Mouse (Mus musculus): ENCODE data around the gene Eqtn.

Gene Eqtn

GRCm38 (mm10) chr4:94928743-94929142, at the start of gene Eqtn:
Gene Eqtn, minus strand, starts transcription at chr4:94928843.
- no peak for DNase-seq (ENCODE audit: low spot score in 2 of 2)

- no peak for DNase-seq (ENCODE audit: low spot score in 2 of 2)
Measured at GRCm38 (mm10) chr4:94973321-94973720, 44.7 kb upstream of the Eqtn start.

- no peak for DNase-seq (ENCODE audit: low spot score in 2 of 2)
Measured at GRCm38 (mm10) chr4:94952773-94953172, 24.1 kb upstream of the Eqtn start.

- no peak for DNase-seq (ENCODE audit: low spot score in 2 of 2)
Measured at GRCm38 (mm10) chr4:94941221-94941855, 12.7 kb upstream of the Eqtn start.

- no peak for DNase-seq (ENCODE audit: low spot score in 2 of 2)
Measured at GRCm38 (mm10) chr4:94901780-94902179, 26.9 kb downstream of the Eqtn start.

- DNase-seq (ENCODE audit: low spot score in 2 of 2), result no peak
Measured at GRCm38 (mm10) chr4:94900744-94901143, 27.9 kb downstream of the Eqtn start.
